Mouse (Mus musculus): ENCODE results near the gene Antxr1. TPM values are rescaled to one million over a fixed set of nuclear protein-coding genes. Genes with fewer than 3 reads are reported as not detected.

The Antxr1 gene
- polyA plus RNA-seq, 1 experiment from 2014 or later: 5.8 TPM

DNA sequence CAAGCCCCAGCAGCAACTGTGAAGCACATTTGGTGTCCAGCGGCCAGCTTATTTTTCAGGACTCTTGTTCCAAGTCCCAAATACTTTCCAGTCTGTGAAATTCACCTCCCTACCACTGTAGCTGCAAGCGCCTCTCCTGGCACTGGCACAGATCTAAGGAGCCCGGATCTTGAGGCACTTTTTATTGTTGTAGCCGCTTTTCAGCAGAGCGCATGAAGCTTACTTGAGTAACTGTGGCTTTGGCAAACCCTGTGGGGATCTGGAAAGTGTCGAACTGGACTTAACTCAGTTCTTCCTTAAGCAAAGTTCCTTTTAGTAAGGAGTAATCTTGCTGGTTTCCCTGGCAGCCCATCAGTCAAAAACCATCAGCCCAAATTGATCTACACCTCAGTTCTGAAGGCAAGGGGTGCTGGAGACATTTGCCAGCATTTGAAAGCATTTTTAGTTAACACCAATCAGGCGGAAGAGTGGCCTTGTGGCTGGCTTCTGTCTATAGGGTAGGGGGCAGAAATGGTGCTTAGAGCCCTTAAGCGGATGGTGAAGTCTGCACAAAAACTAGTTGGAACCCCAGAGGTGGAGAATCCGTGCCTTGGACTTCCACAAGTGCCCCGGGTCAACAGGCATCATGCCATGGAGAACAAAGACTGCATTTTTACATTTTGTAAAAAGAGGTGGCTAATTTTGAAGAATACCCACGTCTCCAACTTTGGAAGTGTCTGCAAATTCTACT is 1.1 kb downstream of the Antxr1 start:
- DNase-seq (ENCODE audit: low spot score) (peak; percentile 63), ATAC-seq (replicated peaks; ENCODE audit: low FRiP score) (no peak)
- H3K4me1 ChIP-seq (replicated peaks; ENCODE audit: control insufficient read depth, insufficient read depth, low read length): peaks cover 6% of the 10 kb centered on the region; the same call in 1 of the 2 replicates
- no peaks in the 10 kb centered on the region for H3K36me3 ChIP-seq (ENCODE audit: control insufficient read depth, insufficient read depth, low read length)
- 12% methylated on average over 11 of the region's 11 CpGs for WGBS
- no peak overlapping the region for H3K27ac ChIP-seq (ENCODE audit: low read depth, low read length)
- H3K9ac ChIP-seq (ENCODE audit: low read length): peak overlapping the region; percentile 72
- peak overlapping the region; percentile 59 for H3K4me3 ChIP-seq (ENCODE audit: low read depth, low read length)
- no peaks in the 10 kb centered on the region for H3K27me3 ChIP-seq (ENCODE audit: control insufficient read depth, insufficient read depth, low read length)
- H3K9me3 ChIP-seq (ENCODE audit: control insufficient read depth, low read length): no peaks in the 10 kb centered on the region
- H3K4me2 ChIP-seq (ENCODE audit: low read depth, low read length, severe bottlenecking): peak overlapping the region; percentile 65

DNA sequence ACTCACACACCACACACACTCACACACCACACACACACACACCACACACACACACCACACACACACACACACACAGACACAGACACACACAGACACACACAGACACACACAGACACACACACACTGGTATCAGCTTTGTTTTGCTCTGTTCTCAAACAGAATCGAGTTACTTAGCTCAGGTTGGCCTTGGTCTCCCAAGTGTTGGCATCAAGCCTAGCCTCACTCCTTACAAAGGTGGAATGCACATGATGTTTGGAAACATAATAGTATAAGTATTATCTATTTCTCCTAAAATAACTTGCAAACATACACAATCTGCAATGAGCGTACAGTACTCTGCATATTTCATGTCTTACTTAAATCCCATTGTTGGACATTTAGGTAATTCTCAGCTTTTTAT is 3.2 kb downstream of the Antxr1 start:
- H3K4me1 ChIP-seq (replicated peaks; ENCODE audit: control insufficient read depth, insufficient read depth, low read length): peaks cover 6% of the 10 kb centered on the region; the same call in 1 of the 2 replicates
- DNase-seq (ENCODE audit: low spot score) (no peak), ATAC-seq (replicated peaks; ENCODE audit: low FRiP score) (no peak)
- no peak overlapping the region for H3K4me3 ChIP-seq (ENCODE audit: low read depth, low read length)
- no peaks in the 10 kb centered on the region for H3K36me3 ChIP-seq (ENCODE audit: control insufficient read depth, insufficient read depth, low read length)
- H3K9ac ChIP-seq (ENCODE audit: low read length): no peak overlapping the region
- H3K4me2 ChIP-seq (ENCODE audit: low read depth, low read length, severe bottlenecking): no peak overlapping the region
- no peaks in the 10 kb centered on the region for H3K9me3 ChIP-seq (ENCODE audit: control insufficient read depth, low read length)
- 88% methylated on average over 2 of the region's 2 CpGs for WGBS
- no peak overlapping the region for H3K27ac ChIP-seq (ENCODE audit: low read depth, low read length)
- H3K27me3 ChIP-seq (ENCODE audit: control insufficient read depth, insufficient read depth, low read length): no peaks in the 10 kb centered on the region

DNA sequence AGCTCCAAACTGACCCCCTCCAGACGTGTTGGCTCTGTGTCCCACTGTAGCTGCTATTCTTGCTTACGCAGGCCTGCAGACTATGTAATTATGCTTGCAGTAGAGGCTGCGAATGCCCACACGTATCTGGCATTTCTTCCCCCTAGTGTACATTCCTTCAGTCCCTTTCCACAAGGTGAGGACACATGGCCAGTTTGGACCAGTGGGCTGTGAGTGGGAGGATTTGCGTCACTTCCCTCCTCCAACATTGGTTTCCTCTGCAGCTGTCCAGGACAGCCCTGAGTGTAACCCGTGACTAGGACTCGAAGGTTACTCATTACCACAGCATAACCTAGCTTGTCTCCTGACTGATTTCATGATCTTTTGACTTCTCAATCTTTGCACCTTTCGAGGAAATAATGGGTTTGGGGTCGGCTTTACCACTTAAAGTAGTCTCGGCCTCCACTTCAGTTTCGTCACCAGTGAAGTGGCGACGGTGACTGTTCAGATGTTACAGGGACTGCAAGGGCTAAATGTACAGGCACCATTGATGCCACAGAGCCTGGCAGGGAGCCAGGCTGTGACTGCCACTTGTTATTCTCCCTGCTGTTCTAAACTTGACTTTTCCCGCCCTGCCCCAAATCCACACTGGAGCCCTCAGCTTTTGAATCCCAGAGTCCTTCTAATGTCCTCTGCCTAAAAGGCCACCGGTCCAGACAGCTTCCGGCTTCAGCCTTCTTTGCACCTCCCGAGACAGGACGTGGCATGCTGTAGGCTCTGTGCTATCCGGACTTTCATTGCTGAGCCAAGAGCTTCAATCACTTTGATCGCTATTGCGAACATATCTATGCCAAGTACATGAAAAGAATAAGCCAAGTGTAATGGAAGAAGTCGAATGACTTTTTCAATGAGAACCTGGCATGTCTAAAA is 7.1 kb downstream of the Antxr1 start:
- H3K9ac ChIP-seq (ENCODE audit: low read length): no peak overlapping the region
- WGBS: 90% methylated on average over 22 of the region's 22 CpGs
- no peak for ATAC-seq (replicated peaks; ENCODE audit: low FRiP score)

DNA sequence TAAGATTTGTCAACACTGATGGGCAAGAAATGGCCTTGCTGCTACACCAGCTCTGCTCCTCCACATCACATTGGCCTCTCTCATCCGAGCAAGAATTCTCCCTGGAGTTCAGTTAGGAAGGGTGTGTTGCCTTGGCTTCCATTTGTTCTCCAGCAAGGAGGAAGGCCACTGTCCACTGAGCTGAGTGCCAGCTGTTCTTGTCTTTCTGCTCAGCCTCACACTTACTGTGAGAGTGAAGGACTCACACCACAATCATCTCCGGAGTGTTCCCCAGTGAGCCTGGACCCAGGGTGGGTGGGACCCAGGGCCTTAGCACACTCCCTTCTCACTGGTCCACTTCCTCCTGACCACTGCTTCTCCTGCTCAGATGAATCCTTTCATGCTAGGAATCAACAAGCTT is 8.7 kb downstream of the Antxr1 start:
- Histone ChIP-seq H3K27me3 (ENCODE audit: control insufficient read depth, insufficient read depth, low read length) (no peaks in the 10 kb centered on the region), H3K4me3 (ENCODE audit: low read depth, low read length) (no peak overlapping the region), H3K4me2 (ENCODE audit: low read depth, low read length, severe bottlenecking) (no peak overlapping the region), H3K4me1 (replicated peaks; ENCODE audit: control insufficient read depth, insufficient read depth, low read length) (no peaks in the 10 kb centered on the region), H3K9ac (ENCODE audit: low read length) (no peak overlapping the region), H3K9me3 (ENCODE audit: control insufficient read depth, low read length) (no peaks in the 10 kb centered on the region), H3K27ac (ENCODE audit: low read depth, low read length) (no peak overlapping the region), H3K36me3 (ENCODE audit: control insufficient read depth, insufficient read depth, low read length) (no peaks in the 10 kb centered on the region)
- 87% methylated on average over 2 of the region's 2 CpGs for WGBS
- no peak for DNase-seq (ENCODE audit: low spot score)
- ATAC-seq (replicated peaks; ENCODE audit: low FRiP score): no peak

More for the DNA sequence above, 7.1 kb downstream of the Antxr1 start:
- Histone ChIP-seq H3K4me3 (ENCODE audit: low read depth, low read length) (no peak overlapping the region), H3K27me3 (ENCODE audit: control insufficient read depth, insufficient read depth, low read length) (no peaks in the 10 kb centered on the region), H3K4me2 (ENCODE audit: low read depth, low read length, severe bottlenecking) (no peak overlapping the region), H3K36me3 (ENCODE audit: control insufficient read depth, insufficient read depth, low read length) (no peaks in the 10 kb centered on the region), H3K27ac (ENCODE audit: low read depth, low read length) (no peak overlapping the region), H3K9me3 (ENCODE audit: control insufficient read depth, low read length) (no peaks in the 10 kb centered on the region), H3K4me1 (replicated peaks; ENCODE audit: control insufficient read depth, insufficient read depth, low read length) (no peaks in the 10 kb centered on the region; the same call in 1 of the 2 replicates)
- DNase-seq (ENCODE audit: low spot score): no peak

DNA sequence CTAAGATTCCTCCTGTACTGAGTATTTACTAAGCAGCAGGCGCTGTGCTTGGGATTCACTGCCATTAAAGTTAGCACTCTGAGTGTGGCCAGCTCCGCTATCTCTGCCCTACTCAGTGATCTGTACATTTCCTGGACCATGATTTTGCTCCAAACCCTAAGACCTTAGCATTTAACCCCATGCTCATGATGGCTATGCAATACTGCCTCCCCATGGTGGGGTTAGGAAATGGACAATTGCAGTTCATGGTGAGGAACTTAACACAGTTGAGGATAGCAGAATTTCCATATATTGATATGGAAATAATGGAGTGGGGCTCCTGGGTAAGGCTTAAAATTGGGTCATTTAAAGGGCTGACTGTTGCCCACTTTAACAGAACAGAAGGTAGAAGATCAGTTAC is 12.2 kb downstream of the Antxr1 start:
- no peak overlapping the region for H3K9ac ChIP-seq (ENCODE audit: low read length)
- DNase-seq (ENCODE audit: low spot score) (no peak), ATAC-seq (replicated peaks; ENCODE audit: low FRiP score) (no peak)
- no peaks in the 10 kb centered on the region for H3K27me3 ChIP-seq (ENCODE audit: control insufficient read depth, insufficient read depth, low read length)
- no peak overlapping the region for H3K27ac ChIP-seq (ENCODE audit: low read depth, low read length)
- no peaks in the 10 kb centered on the region for H3K4me1 ChIP-seq (replicated peaks; ENCODE audit: control insufficient read depth, insufficient read depth, low read length)
- H3K4me2 ChIP-seq (ENCODE audit: low read depth, low read length, severe bottlenecking): no peak overlapping the region
- H3K36me3 ChIP-seq (ENCODE audit: control insufficient read depth, insufficient read depth, low read length): no peaks in the 10 kb centered on the region
- H3K9me3 ChIP-seq (ENCODE audit: control insufficient read depth, low read length): no peaks in the 10 kb centered on the region
- WGBS: 88% methylated on average over 2 of the region's 2 CpGs
- no peak overlapping the region for H3K4me3 ChIP-seq (ENCODE audit: low read depth, low read length)

DNA sequence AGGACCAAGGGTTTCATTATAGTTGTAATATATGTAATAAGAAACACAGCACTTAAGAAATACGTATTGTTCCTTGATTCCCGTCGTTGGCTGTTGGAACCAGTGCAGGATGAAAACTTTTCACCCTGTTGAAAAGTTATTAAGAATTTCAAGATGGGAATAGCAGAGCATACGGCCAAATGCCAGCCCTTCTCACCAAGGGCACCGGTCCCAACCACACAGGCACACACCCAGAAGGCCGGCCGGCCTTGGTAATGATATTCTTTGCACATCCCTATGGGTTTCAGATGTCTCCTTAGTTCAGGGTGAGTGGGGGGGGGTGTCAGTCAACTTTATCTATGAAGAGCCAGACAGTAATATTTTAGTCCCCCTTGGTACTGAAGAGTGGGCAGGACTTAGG is 17.0 kb downstream of the Antxr1 start:
- ATAC-seq (replicated peaks; ENCODE audit: low FRiP score) (no peak), DNase-seq (ENCODE audit: low spot score) (no peak)
- H3K27me3 ChIP-seq (ENCODE audit: control insufficient read depth, insufficient read depth, low read length): no peaks in the 10 kb centered on the region
- no peak overlapping the region for H3K27ac ChIP-seq (ENCODE audit: low read depth, low read length)
- WGBS: 95% methylated on average over 7 of the region's 7 CpGs
- no peaks in the 10 kb centered on the region for H3K36me3 ChIP-seq (ENCODE audit: control insufficient read depth, insufficient read depth, low read length)
- no peak overlapping the region for H3K4me3 ChIP-seq (ENCODE audit: low read depth, low read length)
- no peak overlapping the region for H3K9ac ChIP-seq (ENCODE audit: low read length)
- H3K4me1 ChIP-seq (replicated peaks; ENCODE audit: control insufficient read depth, insufficient read depth, low read length): no peaks in the 10 kb centered on the region
- H3K4me2 ChIP-seq (ENCODE audit: low read depth, low read length, severe bottlenecking): no peak overlapping the region
- no peaks in the 10 kb centered on the region for H3K9me3 ChIP-seq (ENCODE audit: control insufficient read depth, low read length)

DNA sequence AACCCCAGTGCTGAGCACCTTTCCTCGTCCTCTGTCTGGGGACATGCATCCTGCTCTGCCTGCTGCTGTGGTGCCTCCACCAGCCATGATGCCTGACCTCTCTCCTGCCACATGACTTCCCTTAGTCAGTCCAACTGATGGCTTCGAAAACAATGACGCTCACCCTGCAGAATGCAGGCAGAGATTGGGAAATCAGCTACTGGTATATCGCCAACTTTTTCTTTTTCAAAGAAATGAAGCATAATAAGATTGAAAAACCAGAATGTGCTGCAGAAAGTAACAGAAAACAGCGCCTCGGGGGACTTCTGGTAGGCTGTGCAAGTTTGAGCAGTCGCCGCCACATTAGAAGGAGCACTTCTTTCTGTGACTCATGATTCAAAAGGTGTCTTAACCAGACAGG is 18.7 kb downstream of the Antxr1 start:
- no peaks in the 10 kb centered on the region for H3K27me3 ChIP-seq (ENCODE audit: control insufficient read depth, insufficient read depth, low read length)
- no peak for DNase-seq (ENCODE audit: low spot score)
- H3K27ac ChIP-seq (ENCODE audit: low read depth, low read length): no peak overlapping the region
- H3K9ac ChIP-seq (ENCODE audit: low read length): no peak overlapping the region
- ATAC-seq (replicated peaks; ENCODE audit: low FRiP score): no peak
- WGBS: 91% methylated on average over 8 of the region's 8 CpGs
- no peaks in the 10 kb centered on the region for H3K36me3 ChIP-seq (ENCODE audit: control insufficient read depth, insufficient read depth, low read length)
- no peak overlapping the region for H3K4me2 ChIP-seq (ENCODE audit: low read depth, low read length, severe bottlenecking)
- no peak overlapping the region for H3K4me3 ChIP-seq (ENCODE audit: low read depth, low read length)
- no peaks in the 10 kb centered on the region for H3K9me3 ChIP-seq (ENCODE audit: control insufficient read depth, low read length)
- H3K4me1 ChIP-seq (replicated peaks; ENCODE audit: control insufficient read depth, insufficient read depth, low read length): no peaks in the 10 kb centered on the region

DNA sequence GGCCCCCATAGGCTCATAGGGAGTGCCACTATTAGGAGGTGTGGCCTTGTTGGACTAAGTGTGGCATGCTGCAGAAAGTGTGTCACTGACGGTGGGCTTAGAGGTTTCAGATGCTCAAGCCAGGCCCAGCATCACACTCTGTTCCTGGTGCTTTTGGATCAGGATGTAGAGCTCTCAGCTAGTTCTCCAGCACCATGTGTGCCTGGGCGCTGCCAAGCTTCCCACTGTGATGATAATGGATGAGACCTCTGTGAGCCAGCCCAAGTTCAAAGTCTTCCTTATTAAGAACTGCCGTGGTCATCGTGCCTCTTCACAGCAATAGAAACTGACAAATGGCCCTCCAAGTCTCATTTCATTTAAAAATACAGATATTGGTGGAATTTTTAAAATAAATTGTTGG is 22.9 kb downstream of the Antxr1 start:
- no peak overlapping the region for H3K4me3 ChIP-seq (ENCODE audit: low read depth, low read length)
- ATAC-seq (replicated peaks; ENCODE audit: low FRiP score) (no peak), DNase-seq (ENCODE audit: low spot score) (no peak)
- no peak overlapping the region for H3K4me2 ChIP-seq (ENCODE audit: low read depth, low read length, severe bottlenecking)
- WGBS: 95% methylated on average over 4 of the region's 4 CpGs
- H3K27me3 ChIP-seq (ENCODE audit: control insufficient read depth, insufficient read depth, low read length): no peaks in the 10 kb centered on the region
- H3K27ac ChIP-seq (ENCODE audit: low read depth, low read length): no peak overlapping the region
- no peaks in the 10 kb centered on the region for H3K9me3 ChIP-seq (ENCODE audit: control insufficient read depth, low read length)
- H3K9ac ChIP-seq (ENCODE audit: low read length): no peak overlapping the region
- no peaks in the 10 kb centered on the region for H3K36me3 ChIP-seq (ENCODE audit: control insufficient read depth, insufficient read depth, low read length)
- no peaks in the 10 kb centered on the region for H3K4me1 ChIP-seq (replicated peaks; ENCODE audit: control insufficient read depth, insufficient read depth, low read length)

Measured in forebrain, embryonic 11.5 days (tissue).